Mouse (Mus musculus) midbrain, embryonic 14.5 days (tissue): ENCODE data around the gene Sorcs2. TPM values are rescaled to one million over a fixed set of nuclear protein-coding genes. Genes with fewer than 3 reads are reported as not detected.

Experiments used
- ATAC-seq: fragments of 200-750 bp; cut with Nextera tagmentation; 2 replicates; pipeline ENCODE4 v1.8.0; 2017; ENCODE audit warnings: moderate number of reproducible peaks, moderate library complexity; ENCODE audit not compliant: low FRiP score, low TSS enrichment
- DNase-seq: peaks from one replicate; pipeline ENCODE4 v3.0.0-alpha.2; 2015
- H3K27ac ChIP-seq: fragments of 300-500 bp; sonication (generic); replicated peaks from 2 replicates; pipeline ENCODE4 v1.5.1; 2014; ENCODE audit warnings: mild to moderate bottlenecking, low read depth, low read length, moderate library complexity
- H3K27me3 ChIP-seq: fragments of 300-500 bp; sonication (generic); 2 replicates; pipeline ENCODE4 v1.6.1; 2014; ENCODE audit warnings: low read length, control low read depth, mixed read lengths; ENCODE audit not compliant: control insufficient read depth, insufficient read depth
- H3K36me3 ChIP-seq: fragments of 300-500 bp; sonication (generic); 2 replicates; pipeline ENCODE4 v1.6.1; 2014; ENCODE audit warnings: low read length, control low read depth; ENCODE audit not compliant: control insufficient read depth, insufficient read depth
- H3K4me1 ChIP-seq: fragments of 300-500 bp; sonication (generic); 2 replicates; pipeline ENCODE4 v1.6.1; 2014; ENCODE audit warnings: mild to moderate bottlenecking, antibody characterized with exemption, low read length, control low read depth; ENCODE audit not compliant: control insufficient read depth, insufficient read depth
- H3K4me2 ChIP-seq: fragments of 300-500 bp; sonication (generic); 2 replicates; pipeline ENCODE4 v1.6.1; 2014; ENCODE audit warnings: mild to moderate bottlenecking, low read length, moderate library complexity
- H3K4me3 ChIP-seq: fragments of 300-500 bp; sonication (generic); replicated peaks from 2 replicates; pipeline ENCODE4 v1.5.1; 2014; ENCODE audit warnings: low read depth, low read length
- H3K9ac ChIP-seq: fragments of 300-500 bp; sonication (generic); replicated peaks from 2 replicates; pipeline ENCODE4 v1.6.1; 2014; ENCODE audit warnings: mild to moderate bottlenecking, low read length, moderate library complexity
- H3K9me3 ChIP-seq: fragments of 300-500 bp; sonication (generic); 2 replicates; pipeline ENCODE4 v1.6.1; 2016; ENCODE audit warnings: low read length, control low read depth, mixed read lengths; ENCODE audit not compliant: control insufficient read depth
- WGBS: fragments of 180-500 bp; shearing (Covaris S2); extraction: QIAGEN DNeasy Blood & Tissue Kit; methylation state at CpG from one replicate; pipeline ENCODE4 v1.1.7; 2014; 5-methylcytosine and 5-hydroxymethylcytosine counted together
- polyA plus RNA-seq: library from polyadenylated mRNA; unstranded; fragments of >200 nt; fragmentation: Nextera tagmentation; extraction: Ambion mirVana; gene quantifications from 2 replicates; pipeline ENCODE4 v1.2.1, GENCODE M21; 2014

The Sorcs2 gene
- polyA plus RNA-seq, 1 experiment from 2014 or later, result 15.1 TPM

DNA sequence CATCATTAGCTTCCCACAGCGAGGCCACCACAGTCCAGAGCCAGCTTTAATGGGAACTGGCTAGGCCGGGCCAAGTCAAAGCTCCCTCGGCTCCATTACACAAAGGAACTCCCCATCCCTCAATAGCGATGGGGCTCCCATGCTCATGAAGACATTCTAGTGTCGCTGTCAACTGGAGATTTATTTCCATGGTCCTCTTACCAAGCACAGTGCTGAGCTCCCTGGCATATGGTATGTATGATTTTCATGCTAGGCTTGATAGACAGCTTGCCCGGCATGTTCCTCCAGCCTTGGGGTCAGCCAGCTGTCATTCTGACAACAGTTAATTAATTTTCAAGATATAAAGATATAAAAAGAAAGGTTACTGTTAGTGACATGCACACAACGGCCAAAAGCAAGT, 215.6 kb downstream of the Sorcs2 start:
- WGBS, result 64% methylated on average over 7 of the region's 7 CpGs
- Histone ChIP-seq H3K27ac (no peak overlapping the region), H3K4me3 (no peak overlapping the region), H3K9me3 (no peaks in the 10 kb centered on the region), H3K36me3 (no peaks in the 10 kb centered on the region), H3K4me2 (no peak overlapping the region), H3K9ac (no peak overlapping the region), H3K27me3 (no peaks in the 10 kb centered on the region), H3K4me1 (no peaks in the 10 kb centered on the region)
- ATAC-seq, result no peak
- DNase-seq, result no peak

DNA sequence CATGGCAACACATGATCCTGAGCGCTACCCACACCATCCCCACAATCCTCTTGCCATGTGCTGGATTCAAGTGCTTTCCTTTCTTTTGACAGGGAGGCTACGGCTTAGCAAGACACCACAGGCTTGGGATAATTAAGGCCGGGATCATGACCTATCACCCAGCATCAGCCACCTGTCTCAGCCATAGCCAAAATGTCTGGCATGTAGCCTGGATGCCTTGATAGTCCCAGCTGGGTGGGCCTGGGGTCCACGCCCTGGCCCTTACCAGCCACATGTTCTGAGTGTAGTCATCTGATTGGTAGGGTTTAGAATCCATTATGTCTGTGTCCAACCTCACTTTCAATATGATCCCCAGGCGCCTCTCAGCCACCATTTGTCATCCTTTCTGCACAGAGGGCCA, 218.2 kb downstream of the Sorcs2 start:
- no peaks in the 10 kb centered on the region for H3K36me3 ChIP-seq
- no peak overlapping the region for H3K27ac ChIP-seq
- no peak overlapping the region for H3K9ac ChIP-seq
- H3K4me3 ChIP-seq, result no peak overlapping the region
- no peaks in the 10 kb centered on the region for H3K27me3 ChIP-seq
- no peaks in the 10 kb centered on the region for H3K9me3 ChIP-seq
- DNase-seq (no peak), ATAC-seq (no peak)
- 89% methylated on average over 5 of the region's 5 CpGs for WGBS
- peaks cover 11% of the 10 kb centered on the region for H3K4me1 ChIP-seq
- H3K4me2 ChIP-seq, result no peak overlapping the region

DNA sequence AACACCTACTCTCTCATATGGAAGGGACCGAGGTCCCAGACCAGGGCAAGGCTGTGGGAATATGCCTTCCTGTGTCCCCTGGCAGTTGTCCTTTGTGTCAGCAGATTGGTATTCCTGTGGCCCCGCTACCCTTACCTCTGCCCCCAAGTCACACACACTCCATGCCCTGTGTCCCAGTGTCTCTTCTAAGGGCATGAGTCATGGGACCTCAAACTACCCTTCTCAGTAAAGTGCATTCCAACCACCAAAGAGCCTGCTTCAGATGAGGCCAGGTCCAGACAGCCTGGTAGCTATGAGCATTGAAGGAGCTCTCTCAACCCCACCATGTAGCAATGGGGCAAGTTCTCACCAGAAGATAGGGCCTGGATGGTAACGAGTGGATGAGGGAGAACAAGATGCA, 219.2 kb downstream of the Sorcs2 start:
- 94% methylated on average over 3 of the region's 3 CpGs for WGBS
- no peak overlapping the region for H3K4me2 ChIP-seq
- DNase-seq (no peak), ATAC-seq (no peak)
- H3K36me3 ChIP-seq, result no peaks in the 10 kb centered on the region
- no peaks in the 10 kb centered on the region for H3K27me3 ChIP-seq
- no peak overlapping the region for H3K4me3 ChIP-seq
- peaks cover 16% of the 10 kb centered on the region for H3K4me1 ChIP-seq
- no peaks in the 10 kb centered on the region for H3K9me3 ChIP-seq
- H3K27ac ChIP-seq, result no peak overlapping the region
- H3K9ac ChIP-seq, result no peak overlapping the region

DNA sequence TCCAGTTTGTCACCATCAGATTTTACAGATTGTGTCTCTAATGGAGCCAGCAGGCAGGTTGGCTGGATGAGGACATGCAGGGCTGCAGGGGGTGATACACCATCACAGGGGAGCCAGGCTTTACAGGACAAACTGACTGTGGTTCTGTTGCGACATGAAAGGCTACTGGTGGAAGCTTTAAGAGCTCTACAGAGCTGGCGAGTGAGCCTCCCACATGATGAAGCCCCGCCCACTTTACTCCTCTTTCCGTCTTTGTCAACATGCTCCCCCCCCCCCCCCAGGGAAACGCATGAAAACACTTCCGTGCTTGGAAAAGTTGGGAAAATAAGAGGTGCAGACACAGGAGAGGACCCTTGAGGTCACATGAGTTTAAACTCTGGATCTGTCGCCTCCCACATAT, 219.7 kb downstream of the Sorcs2 start:
- Histone ChIP-seq H3K9ac (no peak overlapping the region), H3K4me1 (peaks cover 16% of the 10 kb centered on the region), H3K4me2 (no peak overlapping the region), H3K27me3 (no peaks in the 10 kb centered on the region), H3K27ac (no peak overlapping the region), H3K9me3 (no peaks in the 10 kb centered on the region), H3K36me3 (no peaks in the 10 kb centered on the region), H3K4me3 (no peak overlapping the region)
- no peak for DNase-seq
- no peak for ATAC-seq
- 55% methylated on average over 7 of the region's 7 CpGs for WGBS

DNA sequence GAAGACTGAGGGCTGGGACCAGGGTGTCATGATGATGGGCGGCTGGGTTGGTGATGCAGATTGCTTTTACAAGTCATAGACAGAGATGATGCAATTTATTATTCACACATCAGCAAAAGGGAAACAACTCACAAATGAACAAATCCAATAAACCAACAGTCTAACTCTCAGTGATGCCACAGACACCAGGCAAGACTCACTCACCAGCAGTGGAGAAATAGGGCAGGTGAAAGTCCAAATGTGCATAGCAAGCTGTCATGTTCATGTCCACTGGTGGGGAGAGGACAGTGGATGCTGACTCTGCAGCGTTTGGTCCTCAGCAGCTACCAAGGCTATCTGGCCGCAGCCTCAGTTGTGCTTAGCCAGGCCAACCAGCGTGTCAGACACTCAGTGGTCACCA, 221.1 kb downstream of the Sorcs2 start:
- WGBS, result 89% methylated on average over 4 of the region's 4 CpGs

DNA sequence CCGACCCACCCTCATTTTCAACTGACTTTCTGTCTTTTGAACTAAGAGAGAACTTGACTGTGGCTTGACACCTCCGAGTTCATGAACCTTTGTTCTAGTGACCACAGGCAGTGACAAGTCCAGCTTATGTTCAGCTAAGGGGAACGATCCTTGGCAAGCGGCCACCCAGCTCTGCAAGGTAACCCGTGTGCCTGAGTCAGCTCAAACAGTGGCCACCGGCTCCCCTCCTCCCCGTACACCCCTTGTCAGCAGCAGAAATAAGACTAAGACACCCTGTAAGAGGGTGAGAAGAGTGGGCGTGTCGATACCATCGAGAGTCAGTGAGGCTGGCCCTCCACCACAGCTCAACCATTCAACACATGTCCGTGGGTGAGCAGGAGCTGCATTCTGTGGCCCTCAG, 221.5 kb downstream of the Sorcs2 start:
- no peak overlapping the region for H3K27ac ChIP-seq
- H3K4me1 ChIP-seq, result peaks cover 16% of the 10 kb centered on the region
- WGBS, result 85% methylated on average over 11 of the region's 11 CpGs
- H3K27me3 ChIP-seq, result no peaks in the 10 kb centered on the region
- ATAC-seq (no peak), DNase-seq (no peak)
- no peak overlapping the region for H3K4me3 ChIP-seq
- no peak overlapping the region for H3K4me2 ChIP-seq
- H3K9me3 ChIP-seq, result no peaks in the 10 kb centered on the region
- H3K36me3 ChIP-seq, result no peaks in the 10 kb centered on the region
- no peak overlapping the region for H3K9ac ChIP-seq

More for the DNA sequence above, 221.1 kb downstream of the Sorcs2 start:
- ATAC-seq, result no peak
- no peaks in the 10 kb centered on the region for H3K36me3 ChIP-seq
- H3K9me3 ChIP-seq, result no peaks in the 10 kb centered on the region
- H3K4me2 ChIP-seq, result no peak overlapping the region
- H3K4me3 ChIP-seq, result no peak overlapping the region
- H3K4me1 ChIP-seq, result peaks cover 16% of the 10 kb centered on the region
- H3K27ac ChIP-seq, result no peak overlapping the region
- DNase-seq, result no peak
- no peak overlapping the region for H3K9ac ChIP-seq
- no peaks in the 10 kb centered on the region for H3K27me3 ChIP-seq

DNA sequence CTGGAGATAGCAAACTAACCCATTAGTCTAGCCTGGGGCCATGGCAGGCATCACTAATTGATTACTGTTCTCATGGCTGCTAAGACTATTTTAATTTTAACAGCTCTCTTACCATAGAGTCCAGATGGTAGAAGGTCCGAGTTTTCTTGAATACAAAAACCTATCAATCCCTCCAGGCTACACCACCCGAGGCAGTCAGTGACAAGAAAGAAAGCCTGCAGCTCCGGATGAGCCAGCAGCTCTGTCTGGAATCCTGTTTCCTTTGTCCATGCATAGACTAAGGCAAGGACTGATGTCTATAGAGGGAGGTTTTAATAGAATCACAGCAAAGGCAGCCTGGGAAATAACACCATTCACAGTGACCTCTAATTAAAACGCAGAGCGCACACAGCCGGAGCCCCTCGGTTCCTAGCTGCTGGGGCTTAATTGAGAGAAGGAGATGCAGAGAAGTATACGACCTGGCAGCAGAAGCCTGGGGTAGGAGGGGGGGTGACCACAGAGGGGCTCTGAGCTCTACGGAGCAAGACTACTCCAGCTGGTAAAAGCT, 223.3 kb downstream of the Sorcs2 start:
- DNase-seq, result peak; percentile 75

DNA sequence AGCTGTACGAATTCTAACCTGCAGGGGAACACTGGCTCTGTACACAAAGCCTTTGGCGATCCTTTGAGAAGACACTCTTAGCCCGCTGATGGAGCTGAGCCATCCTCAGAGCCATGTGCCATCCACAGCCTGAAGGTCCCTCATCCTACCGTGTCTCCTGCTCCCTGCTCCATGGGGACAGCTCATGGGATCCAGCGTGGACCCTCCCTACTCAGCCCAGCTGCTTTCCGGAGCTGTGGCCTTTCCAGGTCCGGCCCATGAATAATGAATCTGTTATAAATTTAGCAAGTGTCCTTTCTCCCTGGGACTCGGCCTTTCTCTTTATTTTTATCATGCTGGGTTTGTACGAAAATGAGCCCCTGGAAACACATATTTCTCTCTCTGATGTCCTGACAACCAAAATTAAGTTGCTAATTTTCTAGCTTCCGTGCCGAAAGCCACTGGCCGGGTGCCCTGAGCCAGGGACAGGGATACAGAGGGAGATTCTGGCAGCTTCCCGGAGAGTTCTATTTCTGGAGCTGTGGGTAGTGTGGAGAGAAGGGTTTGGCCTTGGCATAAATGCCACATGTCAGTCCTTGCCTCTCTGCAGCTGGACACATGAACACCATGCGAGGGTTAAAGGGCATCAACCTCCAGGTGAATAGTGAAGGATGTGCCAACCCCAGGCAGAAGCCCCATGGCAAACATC, 228.8 kb downstream of the Sorcs2 start:
- Histone ChIP-seq H3K27ac (peak overlapping the region; percentile 57), H3K9me3 (no peaks in the 10 kb centered on the region), H3K9ac (no peak overlapping the region), H3K4me1 (peaks cover 31% of the 10 kb centered on the region), H3K4me3 (no peak overlapping the region), H3K36me3 (no peaks in the 10 kb centered on the region), H3K4me2 (no peak overlapping the region), H3K27me3 (no peaks in the 10 kb centered on the region)
- ATAC-seq (no peak), DNase-seq (peak; percentile 31)
- 54% methylated on average over 14 of the region's 14 CpGs for WGBS

More for the DNA sequence above, 223.3 kb downstream of the Sorcs2 start:
- peak; percentile 82 for ATAC-seq
- Histone ChIP-seq H3K4me1 (peaks cover 16% of the 10 kb centered on the region), H3K36me3 (no peaks in the 10 kb centered on the region), H3K27ac (peak overlapping the region; percentile 74), H3K4me3 (no peak overlapping the region), H3K9me3 (no peaks in the 10 kb centered on the region), H3K27me3 (no peaks in the 10 kb centered on the region), H3K9ac (no peak overlapping the region; the same call in 1 of the 2 replicates), H3K4me2 (0 out of 2 replicates have a peak overlapping the region, but pooled peaks have one; percentile 15)
- WGBS, result 2% methylated on average over 9 of the region's 9 CpGs
